Mouse (Mus musculus) brain, adult 10 weeks (tissue): ENCODE data around the gene Atp5c1. TPM values are rescaled to one million over a fixed set of nuclear protein-coding genes. Genes with fewer than 3 reads are reported as not detected.

Source experiments
- polyA plus RNA-seq: library from polyadenylated mRNA; stranded (reverse); fragments of 350-450 nt; fragmentation: Illumina TruSeq; extraction: RNeasy Lipid Tissue Mini Kit (QIAGEN cat#74804); gene quantifications from one replicate; pipeline ENCODE4 v1.2.3, GENCODE M21; 2015; ENCODE audit warnings: low read depth, low replicate concordance

Gene Atp5c1
- polyA plus RNA-seq = 578 TPM

DNA sequence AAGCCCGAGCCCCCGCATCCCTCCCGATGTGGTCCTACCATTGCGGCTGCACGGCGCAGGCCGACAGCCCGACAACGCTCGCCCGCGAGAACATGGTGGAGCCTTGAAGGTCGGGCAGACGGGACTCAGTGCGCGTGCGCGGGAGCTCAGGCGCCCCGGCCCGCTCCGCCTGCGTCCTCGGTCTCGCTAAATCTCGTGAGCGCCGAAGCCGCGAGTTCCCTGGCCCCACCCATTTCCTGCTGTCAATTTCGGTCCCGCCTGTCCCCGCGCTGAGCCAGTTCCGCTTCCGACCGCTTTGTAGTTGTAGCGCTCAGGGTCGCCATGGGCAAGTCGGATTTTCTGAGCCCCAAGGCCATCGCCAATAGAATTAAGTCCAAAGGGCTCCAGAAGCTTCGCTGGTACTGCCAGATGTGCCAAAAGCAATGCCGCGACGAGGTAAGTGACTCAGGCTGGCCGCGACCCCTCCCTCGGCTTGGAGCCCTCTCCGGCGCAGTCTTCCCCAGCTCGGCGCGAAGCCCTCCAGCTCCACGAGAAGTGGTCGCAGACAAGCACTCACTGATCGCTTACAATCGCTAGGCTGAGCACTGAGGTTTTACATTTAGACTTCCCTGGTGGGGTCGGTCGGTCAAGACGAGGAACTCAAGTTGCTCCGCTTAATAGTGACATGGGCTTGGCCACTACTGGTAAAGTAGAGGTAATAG is at the start of gene Atp5c1, which contains the start of gene Kin:
Gene Atp5c1, minus strand, starts transcription at position 201 of the 701 bp plus-strand sequence.
Gene Kin, plus strand, starts transcription at position 284 of the 701 bp plus-strand sequence.

DNA sequence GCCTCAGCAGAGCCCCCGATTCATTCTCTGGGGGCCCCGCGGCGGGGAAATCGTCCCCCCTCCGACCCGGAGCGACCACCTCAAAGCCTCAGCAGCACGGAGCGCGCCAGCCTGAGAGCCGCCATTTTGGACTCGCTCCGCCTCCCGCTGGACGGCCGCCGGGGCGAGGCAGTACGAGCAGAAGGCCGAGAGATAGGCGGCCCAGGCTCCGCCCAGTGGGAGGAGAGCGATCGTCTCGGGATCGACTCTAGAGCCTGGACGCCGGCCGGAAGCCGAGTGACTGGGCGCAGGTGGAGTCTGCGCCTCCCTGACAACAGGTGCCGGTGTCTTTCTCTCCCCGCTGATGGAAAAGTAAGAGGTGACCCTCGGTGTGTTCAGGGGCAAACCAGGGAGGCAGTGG is 31.8 kb downstream of the Atp5c1 start, which contains the start of gene Taf3:
Gene Taf3, minus strand, starts transcription at position 136 of the 400 bp plus-strand sequence.

Other genes with a start within 250 kb of the Atp5c1 start
- not detected for gene 4930412O13Rik, start 199.3 kb downstream of the Atp5c1 start, polyA plus RNA-seq
- gene 9230102O04Rik, start 191.0 kb downstream of the Atp5c1 start, polyA plus RNA-seq = not detected
- 3.5 TPM for gene Gata3, start 190.5 kb downstream of the Atp5c1 start, polyA plus RNA-seq
- gene Taf3, start 31.9 kb downstream of the Atp5c1 start, polyA plus RNA-seq = 7.6 TPM
- 12.4 TPM for gene Kin, start 83 bp upstream of the Atp5c1 start, polyA plus RNA-seq
- 2.6 TPM for gene Itih2, start 50.9 kb upstream of the Atp5c1 start, polyA plus RNA-seq
- 12.4 TPM for gene Itih5, start 73.1 kb upstream of the Atp5c1 start, polyA plus RNA-seq